Mouse (Mus musculus): ENCODE measurements around the gene Rassf5.

- TF ChIP-seq CTCF (IDR thresholded peaks at IDR 0.05; ENCODE audit: low read depth) (peak; percentile 85), EP300 (optimal IDR thresholded peaks at IDR 0.05) (no peak)
Measured at GRCm38 (mm10) chr1:131290648-131291047, 45.6 kb upstream of the Rassf5 start.
